Mouse (Mus musculus): ENCODE data around the gene Lrmp.
"Not testable (repeated sequence)": the region's sequence is repeated elsewhere in the genome, so short reads cannot be mapped to it uniquely, and the experiment has no call there.

Lrmp gene

GRCm38 (mm10) chr6:145115476-145116097 lies at the start of gene Lrmp:
TSS of gene Lrmp (plus strand) at chr6:145115653.
- no peak for DNase-seq

GRCm38 (mm10) chr6:145066416-145066815 lies 49.0 kb upstream of the Lrmp start:
- no peak for DNase-seq

DNA sequence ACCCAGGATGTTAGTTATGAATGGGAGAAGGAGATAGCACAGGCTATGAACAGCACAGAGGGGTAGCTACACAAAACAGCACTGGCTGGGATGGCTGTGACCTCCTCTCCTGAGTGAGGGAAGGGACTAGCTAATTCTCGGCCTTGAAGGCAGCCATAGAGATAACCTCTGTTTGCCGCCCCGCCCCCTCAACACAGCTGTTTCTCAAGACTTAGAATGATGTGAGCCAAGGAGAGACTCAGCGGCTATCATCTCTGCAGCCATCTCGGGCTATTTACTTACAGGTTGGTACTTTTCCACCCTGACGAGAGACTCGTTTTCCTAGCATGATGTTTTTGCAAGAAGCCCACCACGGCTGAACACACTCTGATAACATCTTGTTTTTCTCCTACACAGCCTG lies 47.8 kb upstream of the Lrmp start:
- no peak for DNase-seq

GRCm38 (mm10) chr6:145069397-145069796 lies 46.1 kb upstream of the Lrmp start:
- no peak for DNase-seq

DNA sequence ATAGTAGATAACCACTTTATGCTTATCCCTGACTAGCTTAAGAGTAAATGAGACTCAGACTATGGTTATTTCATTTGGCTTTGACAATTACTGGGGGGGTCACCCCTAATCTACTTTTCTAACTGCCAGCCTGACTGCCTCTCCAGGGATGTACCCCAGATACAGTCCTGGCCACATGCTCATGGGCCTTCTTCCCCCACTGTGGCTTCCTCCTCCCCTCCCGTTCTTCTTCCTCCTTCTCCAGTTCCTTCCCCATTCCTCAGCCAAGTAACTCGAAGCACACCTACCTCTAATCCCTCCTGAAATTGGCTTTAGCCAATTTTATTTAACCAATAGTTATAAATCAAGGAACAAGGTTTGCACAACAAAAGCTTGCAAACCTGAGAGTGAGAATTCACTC lies 45.5 kb upstream of the Lrmp start:
- DNase-seq, result no peak

GRCm38 (mm10) chr6:145074461-145074860 lies 41.0 kb upstream of the Lrmp start:
- no peak for DNase-seq

DNA sequence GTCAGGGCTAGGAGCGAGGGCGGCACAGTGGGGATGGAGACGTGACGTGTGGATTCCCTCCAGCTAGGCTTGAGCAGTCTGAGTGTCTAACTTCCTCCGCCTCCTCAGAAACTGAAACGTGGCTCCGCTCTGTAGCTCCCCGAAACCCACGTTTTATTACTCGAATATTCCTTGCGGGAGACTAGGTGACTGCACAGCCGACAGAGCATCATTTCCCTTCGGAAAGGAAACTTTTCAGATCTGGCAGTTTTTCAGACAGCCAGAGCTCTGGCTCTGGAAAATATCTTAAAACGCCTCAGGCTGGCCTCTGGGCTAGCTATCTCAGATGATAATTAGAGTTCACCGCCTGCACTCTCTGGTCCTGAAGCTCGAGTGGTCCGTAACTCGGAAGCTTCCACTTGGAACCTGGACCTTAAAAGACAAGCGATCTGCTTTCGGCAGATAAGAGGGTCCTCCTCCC lies 40.3 kb upstream of the Lrmp start:
- DNase-seq, result no peak

GRCm38 (mm10) chr6:145075548-145076224 lies 39.8 kb upstream of the Lrmp start, which contains the start of gene Bcat1:
TSS of gene Bcat1 (minus strand) at chr6:145076184.
- no peak for DNase-seq

DNA sequence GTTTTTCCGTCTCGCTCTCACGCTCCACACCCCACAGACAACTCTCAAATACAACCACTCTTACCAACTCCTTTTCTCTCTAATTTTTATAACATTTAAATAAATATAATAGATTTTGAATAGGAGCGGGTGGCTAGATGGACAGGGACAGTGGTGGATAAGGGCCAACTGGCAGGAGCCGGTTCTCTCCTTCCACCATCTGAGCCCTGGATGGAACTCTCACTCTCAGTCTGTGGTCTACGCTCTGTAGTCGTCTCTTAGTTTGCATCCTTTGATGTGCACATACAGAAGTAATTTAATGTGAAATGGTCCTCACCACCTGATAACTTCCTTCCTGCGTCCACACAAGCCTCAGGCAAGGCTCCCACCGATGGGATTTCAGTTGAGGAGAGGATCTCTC lies 39.2 kb upstream of the Lrmp start:
- no peak for DNase-seq

GRCm38 (mm10) chr6:145079087-145079759 lies 36.2 kb upstream of the Lrmp start:
- no peak for DNase-seq

DNA sequence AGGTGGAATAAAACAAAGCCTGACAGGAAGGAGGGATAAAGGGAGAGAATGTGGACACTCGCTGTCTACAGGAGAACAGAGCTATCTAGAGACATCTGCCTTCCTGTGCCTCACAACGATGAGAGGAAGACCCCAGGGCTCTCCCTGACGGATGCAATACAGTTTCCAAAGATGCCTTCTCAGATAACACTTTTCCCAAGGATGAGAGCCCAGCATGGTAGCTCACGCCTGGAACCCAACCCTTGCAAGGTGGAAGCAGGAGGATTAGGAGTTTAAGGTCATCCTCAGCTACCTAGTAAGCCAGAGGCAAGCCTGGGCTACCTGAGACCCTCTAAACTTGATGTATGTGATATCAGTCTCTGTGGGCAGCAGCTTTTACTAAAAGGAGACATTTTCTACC lies 33.7 kb upstream of the Lrmp start:
- no peak for DNase-seq

DNA sequence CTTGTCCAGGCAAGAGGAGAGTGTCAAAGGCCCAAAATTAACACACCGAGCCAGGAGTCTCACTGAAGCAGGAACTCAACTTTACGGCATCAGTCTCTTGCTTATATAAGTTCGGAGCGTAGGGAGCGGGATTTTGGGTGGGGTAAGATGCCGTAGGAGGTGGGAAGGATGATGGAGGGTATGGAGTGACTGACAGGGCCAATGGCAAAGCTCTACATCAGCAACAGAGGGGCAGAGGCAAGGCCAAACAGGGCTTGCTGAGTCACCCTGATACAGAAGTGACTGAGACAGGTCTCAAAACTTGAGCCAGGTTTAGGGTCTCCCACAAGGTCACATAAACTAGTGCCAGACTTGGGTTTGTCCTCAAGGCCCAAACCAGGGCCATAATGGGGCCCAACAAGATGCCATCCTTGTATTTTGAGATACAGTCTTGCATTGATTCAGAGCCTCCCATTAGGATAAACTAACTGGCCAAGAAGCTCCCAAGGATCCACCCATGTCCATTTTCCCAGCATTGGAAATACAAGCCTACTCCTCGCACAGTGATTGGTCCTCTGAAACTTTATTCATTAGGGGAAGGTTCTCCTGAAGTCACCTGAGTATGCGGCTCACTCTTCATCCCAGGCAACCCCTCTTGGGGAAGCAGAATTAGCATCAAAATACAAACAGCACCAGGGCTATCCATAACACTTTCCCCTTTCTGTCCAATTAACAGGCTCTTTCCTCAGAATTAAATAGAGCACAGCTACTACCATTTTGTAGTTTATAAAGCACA lies 30.9 kb upstream of the Lrmp start:
- DNase-seq, result no peak

GRCm38 (mm10) chr6:145088451-145089113 lies 26.9 kb upstream of the Lrmp start:
- DNase-seq, result peak; percentile 27

GRCm38 (mm10) chr6:145089373-145089772 lies 26.1 kb upstream of the Lrmp start:
- DNase-seq, result no peak

DNA sequence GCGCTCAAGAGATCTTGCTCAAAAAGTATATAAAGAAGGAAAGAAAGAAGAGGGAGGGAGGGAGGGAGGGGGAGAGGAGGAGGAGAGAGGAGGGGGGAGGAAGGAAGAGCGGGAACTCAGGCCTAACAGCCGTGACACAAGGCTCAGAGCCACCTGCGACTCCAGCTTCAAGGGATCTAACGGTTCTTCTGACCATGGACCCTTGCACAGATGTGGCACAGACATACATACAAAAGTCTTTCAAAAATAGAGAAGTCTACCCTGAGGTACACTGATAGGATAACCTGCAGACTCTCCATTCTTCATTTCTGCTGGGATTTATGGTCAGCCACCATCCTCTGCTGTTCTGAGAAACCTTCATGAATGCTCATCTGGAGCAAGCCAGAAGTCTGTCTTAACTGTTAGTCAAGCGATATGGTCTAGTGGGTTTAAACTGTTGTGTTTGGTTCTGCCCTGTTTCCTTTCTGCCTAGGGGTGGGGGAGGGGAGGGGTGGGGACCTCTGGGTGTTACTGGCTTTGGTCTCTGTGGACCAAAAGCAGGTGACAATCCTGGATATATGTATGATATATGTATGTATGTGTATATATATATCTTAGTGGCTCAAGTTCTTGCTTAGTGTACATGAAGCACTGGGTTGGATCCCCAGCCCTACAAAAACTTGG lies 25.1 kb upstream of the Lrmp start:
- DNase-seq, result no peak

GRCm38 (mm10) chr6:145090928-145091327 lies 24.5 kb upstream of the Lrmp start:
- no peak for DNase-seq

DNA sequence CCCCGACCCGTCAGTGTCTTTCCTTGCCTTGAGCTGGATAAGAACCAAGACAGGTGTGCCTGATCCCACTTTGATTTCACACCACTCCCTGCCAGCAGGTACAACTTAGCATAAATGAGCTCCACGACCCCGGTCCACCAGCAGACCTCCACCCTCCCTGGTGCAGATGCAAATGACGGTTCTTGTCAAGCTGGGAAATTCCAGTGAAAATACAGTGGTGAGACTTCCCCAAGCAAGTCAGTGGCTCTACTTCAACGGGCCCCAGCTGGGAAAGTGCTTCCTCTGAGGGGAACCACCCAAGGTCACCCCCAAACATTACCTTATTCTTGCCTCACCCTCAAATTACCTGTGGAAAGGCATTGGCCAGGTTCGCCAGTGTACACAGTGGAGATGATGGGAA lies 23.5 kb upstream of the Lrmp start:
- no peak for DNase-seq

DNA sequence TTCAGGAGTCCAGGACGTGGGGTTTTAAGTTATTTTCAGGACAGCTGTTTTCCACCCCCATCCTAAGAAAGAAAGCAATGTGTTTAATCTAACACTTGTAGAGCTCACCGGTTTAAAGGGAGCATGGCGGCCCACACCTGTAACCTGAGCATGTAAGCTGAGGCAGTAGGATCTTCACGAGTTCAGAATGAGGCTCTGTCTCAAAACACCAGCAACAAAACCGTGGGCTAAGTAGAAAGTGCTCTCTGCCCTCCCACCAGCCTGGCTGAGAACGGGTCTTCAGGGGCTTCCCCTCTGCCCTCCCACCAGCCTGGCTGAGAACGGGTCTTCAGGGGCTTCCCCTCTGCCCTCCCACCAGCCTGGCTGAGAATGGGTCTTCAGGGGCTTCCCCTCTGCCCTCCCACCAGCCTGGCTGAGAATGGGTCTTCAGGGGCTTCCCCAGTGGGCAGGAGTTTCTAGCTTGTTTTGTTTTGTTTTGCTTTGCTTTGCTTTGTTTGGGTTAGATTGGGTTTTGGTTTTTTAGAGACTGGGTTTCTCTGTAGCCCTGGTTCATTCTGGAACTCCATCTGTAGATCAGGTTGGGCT lies 22.3 kb upstream of the Lrmp start:
- DNase-seq, result not testable (repeated sequence)

- DNase-seq, result no peak
Observed at GRCm38 (mm10) chr6:145094431-145094830, 21.0 kb upstream of the Lrmp start.

DNA sequence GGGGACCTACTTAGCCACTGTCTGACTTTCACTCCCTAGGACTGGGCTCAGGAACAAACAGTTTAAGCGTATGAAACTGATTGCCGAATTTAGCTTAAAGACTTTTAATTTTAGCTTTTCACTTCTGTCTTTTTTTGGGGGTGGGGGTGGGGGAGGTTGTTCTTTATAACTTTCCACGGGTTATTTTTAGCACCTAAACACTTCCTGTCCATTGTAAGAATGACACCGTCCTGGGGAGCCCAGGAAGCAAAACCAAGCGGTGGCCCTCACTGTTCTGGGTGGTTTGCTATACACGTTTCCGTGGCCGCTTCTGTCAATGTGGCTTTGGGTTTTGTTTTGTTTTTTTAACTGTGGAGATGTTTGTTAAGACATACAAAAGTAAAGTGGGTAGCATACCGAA lies 14.5 kb upstream of the Lrmp start:
- no peak for DNase-seq

DNA sequence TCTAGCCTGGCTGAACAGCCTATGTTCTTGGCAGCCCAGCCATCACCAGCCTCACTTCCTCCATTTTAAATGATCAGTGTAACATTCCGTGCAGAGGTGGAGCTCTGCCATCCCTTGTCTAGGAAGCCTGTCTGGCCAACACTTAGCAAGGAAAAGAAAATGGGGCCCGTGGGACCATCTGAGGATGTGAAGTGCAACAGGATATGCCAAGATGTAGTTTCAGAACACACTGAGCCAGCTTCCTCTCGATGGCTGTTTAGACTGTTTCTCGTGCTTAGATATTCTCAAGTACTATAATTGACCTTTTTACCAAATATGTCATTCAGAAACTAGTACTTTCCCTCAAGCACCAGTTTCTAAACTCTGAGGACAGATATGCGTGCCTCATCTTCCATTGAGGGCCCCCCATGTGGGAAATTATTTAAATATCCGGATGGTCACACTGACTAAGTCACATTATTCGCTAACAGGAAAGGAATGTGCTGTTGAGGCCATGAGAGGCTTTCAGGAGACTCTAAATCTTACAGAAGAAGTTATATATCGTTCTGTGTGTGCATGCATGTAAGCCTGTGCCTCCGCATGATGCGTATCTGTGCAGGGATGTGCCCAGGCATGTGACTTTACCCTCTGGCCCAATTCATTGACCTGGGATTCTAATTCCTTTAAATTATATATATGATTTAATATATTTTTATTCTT lies 11.1 kb upstream of the Lrmp start:
- DNase-seq, result no peak

Data from cerebellum, adult 9-10 months (tissue).